Comparison of ENCODE assay signal across 21 mouse cellular contexts in genomic region chr6:22233517-22233916, GRCm38 (mm10). TPM values are rescaled to one million over a fixed set of nuclear protein-coding genes. Genes with fewer than 3 reads are reported as not detected.
A peak's percentile ranks its signal among the peaks of the same experiment; 100 is the strongest.
DNase-seq lines count a peak whose midpoint lies in the region; TF ChIP-seq lines count a peak whose summit lies in the region.
"Had no signal": no experiment of that assay in that cellular context is flagged by ENCODE, and none has a peak within 500 bp of the region (broad histone marks: within the 10 kb centered on the region; RNA-seq: fewer than 3 reads in every experiment).

No protein-coding gene starts in this region.

- intact Hi-C loops in heart, postnatal 36 days (cut with DNase I), result no loop called here
- intact Hi-C loops in gastrocnemius, adult 2 months (cut with DNase I), result no loop called here

- no peak overlapping the region for H3K4me3 ChIP-seq in gastrocnemius, adult 2 months
- H3K4me3 ChIP-seq: embryonic facial prominence, embryonic 12.5 days; heart, embryonic 13.5 days; hindbrain, embryonic 13.5 days had no signal

- H3K27ac ChIP-seq in gastrocnemius, adult 2 months, result no peak overlapping the region
- H3K27ac ChIP-seq: embryonic facial prominence, embryonic 12.5 days; heart, embryonic 13.5 days; hindbrain, embryonic 13.5 days; hindbrain, postnatal 0 days had no signal

- no peak for TF ChIP-seq CTCF in gastrocnemius, adult 2 months (IDR thresholded peaks at IDR 0.05)

- peak; percentile 93 for DNase-seq in heart, adult 11 months
- DNase-seq in heart, postnatal 36 days, result no peak
- peak; percentile 28 for DNase-seq in NIH3T3 (ENCODE audit: low read depth)
- peak; percentile 29 for DNase-seq in embryo, embryonic 11 days
- DNase-seq in forelimb bud, embryonic 11.5 days (ENCODE audit: low read depth, low spot score), result peak; percentile 45
- no peak for DNase-seq in lung, postnatal 14 days
- DNase-seq in gastrocnemius, postnatal 25 days, result no peak
- no peak for DNase-seq in gastrocnemius, adult 2 months
- DNase-seq: adrenal gland, adult 2 months; adrenal gland, postnatal 25 days; cerebellum, adult 18-20 months; cerebellum, postnatal 10 days; forebrain, postnatal 0 days; gastrocnemius, postnatal 10 days; kidney, adult 11 months had no signal

RNA-seq across cellular contexts. Expression of gene Wnt16, which starts 54.5 kb away (rescaled TPM):
- under 1 TPM; 0.46 to 0.64 TPM for total RNA-seq in heart, postnatal 36 days (2021)
- 1 to 10 TPM; 1.7 to 2.4 TPM for total RNA-seq in gastrocnemius, postnatal 25 days (2021)
- 1 to 10 TPM; 1.4 to 7.8 TPM for total RNA-seq in gastrocnemius, adult 2 months (2021)
- total RNA-seq: adrenal gland, adult 2 months; adrenal gland, postnatal 25 days; hematopoietic stem cell, adult 5-6 weeks; MEL had no signal

Comparison
In these comparisons a context has a peak if more than half of its experiments do, and no peak if none do; other contexts are left out.
1. DNase-seq: peak in heart, adult 11 months (single experiment), NIH3T3 (single experiment), embryo, embryonic 11 days (single experiment) and forelimb bud, embryonic 11.5 days (single experiment); none in heart, postnatal 36 days (0 of 2), lung, postnatal 14 days (single experiment), gastrocnemius, postnatal 25 days (single experiment) and gastrocnemius, adult 2 months (single experiment).